Mouse (Mus musculus) G1E (cell line): Measurements from ENCODE around the gene Nagpa. TPM values are rescaled to one million over a fixed set of nuclear protein-coding genes. Genes with fewer than 3 reads are reported as not detected.

ENCODE experiments used
- ATAC-seq: 2 replicates; pipeline ENCODE4 v1.8.0; 2016; ENCODE audit warnings: mild to moderate bottlenecking; ENCODE audit not compliant: insufficient number of reproducible peaks, poor library complexity, low FRiP score, severe bottlenecking; ENCODE audit errors: extremely low read depth
- DNase-seq: peaks from one replicate; pipeline ENCODE4 v3.0.0; 2012; ENCODE audit warnings: low spot score
- H3K27me3 ChIP-seq: 2 replicates; pipeline ENCODE4 v1.6.1; 2012; ENCODE audit warnings: mild to moderate bottlenecking, low read length, inconsistent platforms; ENCODE audit not compliant: insufficient read depth
- H3K36me3 ChIP-seq: replicated peaks from 2 replicates; pipeline ENCODE3; 2012; ENCODE audit warnings: mild to moderate bottlenecking, inconsistent platforms
- H3K4me1 ChIP-seq: 2 replicates; pipeline ENCODE4 v1.6.1; 2012; ENCODE audit warnings: low read depth, low read length, inconsistent platforms, mixed read lengths; ENCODE audit not compliant: insufficient read depth
- H3K4me3 ChIP-seq: 2 replicates; pipeline ENCODE4 v1.5.1; 2012; ENCODE audit warnings: low read depth, mild to moderate bottlenecking, inconsistent platforms, low read length, moderate library complexity, mixed read lengths
- H3K9me3 ChIP-seq: replicated peaks from 2 replicates; pipeline ENCODE4 v1.6.1; 2012; ENCODE audit warnings: inconsistent platforms
- CTCF ChIP-seq: IDR thresholded peaks from 2 replicates; pipeline ENCODE4 v1.5.1; 2012; ENCODE audit warnings: low read depth, low read length, inconsistent platforms, mixed read lengths
- GATA1 ChIP-seq: IDR thresholded peaks from 2 replicates; pipeline ENCODE4 v1.6.1; 2012; ENCODE audit warnings: borderline replicate concordance, low read length, inconsistent platforms, mixed read lengths
- GATA2 ChIP-seq: IDR thresholded peaks from 2 replicates; pipeline ENCODE4 v1.6.1; 2012; ENCODE audit warnings: low read depth, low read length, inconsistent platforms, borderline replicate concordance
- POLR2AphosphoS5 ChIP-seq: IDR thresholded peaks from 2 replicates; pipeline ENCODE4 v1.6.1; 2012; ENCODE audit warnings: low read depth, low read length, inconsistent platforms; ENCODE audit not compliant: insufficient replicate concordance
- TAL1 ChIP-seq: conservative IDR thresholded peaks from 2 replicates; pipeline ENCODE4 v1.6.1; 2012; ENCODE audit warnings: low read depth, low read length, inconsistent platforms, mixed read lengths
- polyA plus RNA-seq: library from polyadenylated mRNA; stranded (reverse); fragments of >175 nt; gene quantifications from 2 replicates; pipeline ENCODE4 v1.2.3, GENCODE M21; 2012
- total RNA-seq, 2 experiments: library from RNA; stranded (forward) in 1 of 2; stranded (reverse) in 1 of 2; fragments of 200-1000 nt in 1 of 2; fragments of >200 nt in 1 of 2; fragmentation: Nextera tagmentation in 1 of 2; gene quantifications; 2 replicates each; pipeline ENCODE4 v1.2.3; 2014 to 2017

The Nagpa gene
- total RNA-seq (2014; fragmentation: Nextera tagmentation) (9.7 and 12.3 TPM in 2 replicates), total RNA-seq (2017) (31.3 and 31.6 TPM in 2 replicates), polyA plus RNA-seq (21.6 and 22.0 TPM in 2 replicates)

GRCm38 (mm10) chr16:5203668-5204433 is at the start of gene Nagpa:
Nagpa (minus strand) TSS chr16:5204012.
- Histone ChIP-seq H3K36me3 (peaks cover 48% of the 10 kb centered on the region), H3K4me1 (peaks cover 21% of the 10 kb centered on the region), H3K4me3 (peak within 1 kb of the TSS; percentile 97), H3K27me3 (no peaks in the 10 kb centered on the region), H3K9me3 (no peaks in the 10 kb centered on the region)
- ATAC-seq: peak; percentile 71
- DNase-seq: peak; percentile 91
- TF ChIP-seq POLR2AphosphoS5: no peak
- no peak for TF ChIP-seq CTCF
- no peak for TF ChIP-seq GATA1
- no peak for TF ChIP-seq TAL1
- no peak for TF ChIP-seq GATA2

- ATAC-seq: no peak
- Histone ChIP-seq H3K36me3 (peaks cover 69% of the 10 kb centered on the region), H3K9me3 (no peaks in the 10 kb centered on the region), H3K4me3 (no peak overlapping the region), H3K4me1 (peaks cover 36% of the 10 kb centered on the region), H3K27me3 (peaks cover 1% of the 10 kb centered on the region; the same call in 1 of the 2 replicates)
- DNase-seq: no peak
- no peak for TF ChIP-seq POLR2AphosphoS5
- TF ChIP-seq GATA1: no peak
- TF ChIP-seq CTCF: no peak
Measured at GRCm38 (mm10) chr16:5252260-5252659, 48.4 kb upstream of the Nagpa start.

- H3K4me3 ChIP-seq: no peak overlapping the region
- H3K4me1 ChIP-seq: peaks cover 29% of the 10 kb centered on the region
- TF ChIP-seq GATA2 (no peak), GATA1 (no peak), CTCF (no peak)
- DNase-seq (no peak), ATAC-seq (no peak)
- no peaks in the 10 kb centered on the region for H3K27me3 ChIP-seq
- peaks cover 80% of the 10 kb centered on the region for H3K36me3 ChIP-seq
- no peaks in the 10 kb centered on the region for H3K9me3 ChIP-seq
Measured at GRCm38 (mm10) chr16:5250891-5251290, 47.1 kb upstream of the Nagpa start.

- H3K36me3 ChIP-seq: peaks cover 98% of the 10 kb centered on the region
- ATAC-seq (no peak), DNase-seq (peak; percentile 50)
- TF ChIP-seq GATA1: no peak
- no peak for TF ChIP-seq GATA2
- no peak for TF ChIP-seq POLR2AphosphoS5
- peak; percentile 69 for TF ChIP-seq CTCF
- TF ChIP-seq TAL1: no peak
- H3K9me3 ChIP-seq: no peaks in the 10 kb centered on the region
- no peaks in the 10 kb centered on the region for H3K27me3 ChIP-seq
- H3K4me1 ChIP-seq: peaks cover 8% of the 10 kb centered on the region; the same call in 1 of the 2 replicates
- H3K4me3 ChIP-seq: no peak overlapping the region
Measured at GRCm38 (mm10) chr16:5244411-5244810, 40.6 kb upstream of the Nagpa start.

- no peak for DNase-seq
- H3K27me3 ChIP-seq: no peaks in the 10 kb centered on the region
- no peaks in the 10 kb centered on the region for H3K9me3 ChIP-seq
- peaks cover 8% of the 10 kb centered on the region; the same call in 1 of the 2 replicates for H3K4me1 ChIP-seq
- ATAC-seq: no peak
- H3K36me3 ChIP-seq: peaks cover 98% of the 10 kb centered on the region
- TF ChIP-seq GATA2 (no peak), CTCF (no peak), TAL1 (no peak), GATA1 (no peak), POLR2AphosphoS5 (no peak)
- H3K4me3 ChIP-seq: no peak overlapping the region
Measured at GRCm38 (mm10) chr16:5242882-5243281, 39.1 kb upstream of the Nagpa start.

GRCm38 (mm10) chr16:5242355-5242754 is 38.5 kb upstream of the Nagpa start:
- H3K36me3 ChIP-seq: peaks cover 98% of the 10 kb centered on the region
- H3K27me3 ChIP-seq: no peaks in the 10 kb centered on the region
- H3K4me1 ChIP-seq: peaks cover 8% of the 10 kb centered on the region; the same call in 1 of the 2 replicates
- H3K9me3 ChIP-seq: no peaks in the 10 kb centered on the region
- no peak for ATAC-seq
- H3K4me3 ChIP-seq: no peak overlapping the region
- no peak for DNase-seq
- TF ChIP-seq TAL1: no peak
